Mouse (Mus musculus) C2C12 (cell line): ENCODE results near the gene Dock1.

Experiments
- CEBPB ChIP-seq: IDR thresholded peaks from one replicate; pipeline ENCODE4 v1.6.1; 2011; ENCODE audit warnings: low read depth, mild to moderate bottlenecking, control low read depth, moderate library complexity
- CTCF ChIP-seq: IDR thresholded peaks from one replicate; pipeline ENCODE4 v1.5.1; 2011; ENCODE audit not compliant: control insufficient read depth, insufficient read depth, insufficient read length
- MAX ChIP-seq: IDR thresholded peaks from one replicate; pipeline ENCODE4 v1.6.1; 2011; ENCODE audit warnings: mild to moderate bottlenecking, control low read depth
- MYOD1 ChIP-seq: IDR thresholded peaks from one replicate; pipeline ENCODE4 v1.6.1; 2011; ENCODE audit warnings: low read depth; ENCODE audit not compliant: control insufficient read depth, insufficient read length
- MYOG ChIP-seq: IDR thresholded peaks from one replicate; pipeline ENCODE4 v1.6.1; 2011; ENCODE audit not compliant: control insufficient read depth, insufficient read length; ENCODE audit errors: extremely low read depth
- USF1 ChIP-seq: IDR thresholded peaks from one replicate; pipeline ENCODE4 v1.6.1; 2011; ENCODE audit warnings: low read depth, mild to moderate bottlenecking, control low read depth, moderate library complexity

GRCm38 (mm10) chr7:134627906-134628305, 42.5 kb upstream of the Dock1 start:
- no peak for TF ChIP-seq CTCF
- no peak for TF ChIP-seq USF1
- no peak for TF ChIP-seq MYOD1
- no peak for TF ChIP-seq MYOG
- no peak for TF ChIP-seq CEBPB
- no peak for TF ChIP-seq MAX
